In the genomic region with DNA sequence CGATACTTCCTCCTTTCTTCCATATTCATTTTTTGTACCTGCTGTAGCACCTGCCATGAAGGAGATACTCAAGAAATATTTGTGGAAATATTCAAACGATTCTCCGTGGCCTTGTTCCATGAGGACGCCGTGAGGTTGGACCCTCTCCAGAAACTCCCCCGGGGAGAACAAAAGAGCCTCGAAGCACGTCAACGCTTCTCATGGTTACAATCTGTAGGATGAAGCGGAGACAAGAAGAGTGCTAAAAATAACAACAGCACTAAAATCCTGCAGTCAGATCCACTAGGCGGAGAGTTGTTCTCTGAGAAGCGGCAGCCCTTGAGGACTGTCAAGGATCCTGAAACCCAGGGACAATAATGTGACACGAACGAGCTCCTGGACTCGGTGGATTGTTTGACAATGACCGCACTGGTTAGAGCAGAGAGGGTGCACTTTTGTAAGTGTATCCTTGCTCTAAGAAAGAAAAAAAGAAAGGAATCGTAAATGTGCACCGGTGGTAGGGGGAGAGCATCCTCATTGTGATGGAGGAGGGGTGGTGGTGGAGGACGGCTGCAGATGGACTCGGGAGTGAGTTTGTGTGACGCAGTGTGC, we compare ENCODE assay signal across 17 mouse cellular contexts. TPM values are rescaled to one million over a fixed set of nuclear protein-coding genes. Genes with fewer than 3 reads are reported as not detected.
DNase-seq lines count a peak whose midpoint lies in the region; ATAC-seq and TF ChIP-seq lines count a peak whose summit lies in the region.
"Had no signal": no experiment of that assay in that cellular context is flagged by ENCODE, and none has a peak within 500 bp of the region (broad histone marks: within the 10 kb centered on the region; RNA-seq: fewer than 3 reads in every experiment).

No protein-coding gene starts in this region.

- H3K36me3 ChIP-seq in forebrain, embryonic 15.5 days = no peaks in the 10 kb centered on the region
- H3K36me3 ChIP-seq in forebrain, embryonic 12.5 days (replicated peaks) = no peaks in the 10 kb centered on the region
- H3K36me3 ChIP-seq: embryonic facial prominence, embryonic 10.5 days; hindbrain, embryonic 10.5 days had no signal

- peak in 1 of 2 experiments; percentile 41 for DNase-seq in layer of hippocampus, adult 2 months (ENCODE audit: low spot score in 2 of 2)
- DNase-seq in layer of hippocampus, postnatal 36 days = no peak
- DNase-seq in heart, postnatal 4 days = peak; percentile 21
- peak; percentile 59 to 70 for DNase-seq in right cerebral cortex, adult 2 months (ENCODE audit: low spot score in 2 of 2)
- DNase-seq in spleen, postnatal 4 days (ENCODE audit: low spot score in 2 of 2) = no peak
- no peak for DNase-seq in c-Kit-positive CD71-positive TER-119-positive erythroid progenitor cells, embryonic 14.5 days (ENCODE audit: low spot score)
- DNase-seq: adrenal gland, postnatal 25 days; cerebellum, adult 2 months; kidney, adult 11 months; liver; thymus, postnatal 4 days had no signal

- H3K27ac ChIP-seq in forebrain, embryonic 15.5 days (replicated peaks) = no peak overlapping the region
- H3K27ac ChIP-seq in forebrain, embryonic 12.5 days = no peak overlapping the region
- no peak overlapping the region; the same call in 1 of the 2 replicates for H3K27ac ChIP-seq in layer of hippocampus, adult 2 months
- H3K27ac ChIP-seq: embryonic facial prominence, embryonic 10.5 days; hindbrain, embryonic 10.5 days had no signal

- peak overlapping the region; percentile 18; the same call in 1 of the 2 replicates for H3K4me2 ChIP-seq in forebrain, embryonic 15.5 days (replicated peaks)
- H3K4me2 ChIP-seq in forebrain, embryonic 12.5 days = no peak overlapping the region

- H3K27me3 ChIP-seq in forebrain, embryonic 15.5 days = no peaks in the 10 kb centered on the region
- H3K27me3 ChIP-seq in forebrain, embryonic 12.5 days = no peaks in the 10 kb centered on the region

- peaks cover 14% of the 10 kb centered on the region for H3K4me1 ChIP-seq in forebrain, embryonic 15.5 days
- no peaks in the 10 kb centered on the region; the same call in 1 of the 2 replicates for H3K4me1 ChIP-seq in forebrain, embryonic 12.5 days
- H3K4me1 ChIP-seq: embryonic facial prominence, embryonic 10.5 days had no signal

- peak; percentile 37 for TF ChIP-seq CTCF in layer of hippocampus, adult 2 months (conservative IDR thresholded peaks at IDR 0.05)

- H3K9ac ChIP-seq in forebrain, embryonic 15.5 days (replicated peaks) = no peak overlapping the region
- H3K9ac ChIP-seq in forebrain, embryonic 12.5 days = no peak overlapping the region

- H3K4me3 ChIP-seq in forebrain, embryonic 15.5 days = no peak overlapping the region
- no peak overlapping the region for H3K4me3 ChIP-seq in forebrain, embryonic 12.5 days (replicated peaks)
- peak overlapping the region; percentile 2; the same call in 1 of the 2 replicates for H3K4me3 ChIP-seq in layer of hippocampus, adult 2 months
- H3K4me3 ChIP-seq: embryonic facial prominence, embryonic 10.5 days; hindbrain, embryonic 10.5 days had no signal

- H3K9me3 ChIP-seq in forebrain, embryonic 15.5 days = no peaks in the 10 kb centered on the region
- H3K9me3 ChIP-seq in forebrain, embryonic 12.5 days = no peaks in the 10 kb centered on the region
- H3K9me3 ChIP-seq: embryonic facial prominence, embryonic 10.5 days; hindbrain, embryonic 10.5 days had no signal

- 54% methylated on average over 21 of the region's 21 CpGs for WGBS in forebrain, embryonic 15.5 days
- whole genome bisulfite sequencing in forebrain, embryonic 12.5 days = 83% methylated on average over 21 of the region's 21 CpGs

- ATAC-seq in forebrain, embryonic 15.5 days (replicated peaks) = peak; percentile 48; the same call in 1 of the 2 replicates
- no peak for ATAC-seq in forebrain, embryonic 12.5 days (ENCODE audit: low FRiP score)

RNA-seq across cellular contexts. Expression of a gene that starts 35.0 kb away (rescaled TPM):
- polyA plus RNA-seq in forebrain, embryonic 15.5 days (2015; fragmentation: Nextera tagmentation; extraction: Ambion mirVana) = not detected in 2 replicates
- polyA plus RNA-seq in forebrain, embryonic 12.5 days (2016; fragmentation: Nextera tagmentation; extraction: Ambion mirVana) = not detected in 2 replicates
- not detected for total RNA-seq in layer of hippocampus, adult 2 months (2021)
- not detected for total RNA-seq in layer of hippocampus, postnatal 36 days (2021)
- total RNA-seq in heart, postnatal 4 days (2021) = not detected
- total RNA-seq: adrenal gland, postnatal 25 days; layer of hippocampus, adult 18-20 months; megakaryocyte progenitor cell, adult 5-6 weeks had no signal
- polyA plus RNA-seq: cerebellum, adult 2 months; embryonic facial prominence, embryonic 10.5 days; hindbrain, embryonic 10.5 days had no signal

RNA-seq across cellular contexts. Expression of a gene that starts 52.8 kb away (rescaled TPM):
- 13.3 TPM in 2 replicates for polyA plus RNA-seq in forebrain, embryonic 15.5 days (2015; fragmentation: Nextera tagmentation; extraction: Ambion mirVana)
- 20.6 and 22.3 TPM in 2 replicates for polyA plus RNA-seq in forebrain, embryonic 12.5 days (2016; fragmentation: Nextera tagmentation; extraction: Ambion mirVana)
- total RNA-seq in layer of hippocampus, adult 2 months (2021) = 10 to 100 TPM; 24.1 to 24.4 TPM
- 10 to 100 TPM; 19.7 to 28.6 TPM for total RNA-seq in layer of hippocampus, postnatal 36 days (2021)
- total RNA-seq in heart, postnatal 4 days (2021) = 10 to 100 TPM; 13.2 to 16.2 TPM
- total RNA-seq: megakaryocyte progenitor cell, adult 5-6 weeks had no signal

Comparison
In these comparisons a context has a peak if more than half of its experiments do, and no peak if none do; other contexts are left out.
1. DNase-seq: peak in heart, postnatal 4 days (single experiment) and right cerebral cortex, adult 2 months (2 of 2); none in layer of hippocampus, postnatal 36 days (0 of 2), spleen, postnatal 4 days (0 of 2) and c-Kit-positive CD71-positive TER-119-positive erythroid progenitor cells, embryonic 14.5 days (single experiment).